Mouse (Mus musculus) skeletal muscle tissue, adult 2 months (tissue): ENCODE measurements around the gene Fars2.
"Not testable (repeated sequence)": the region's sequence is repeated elsewhere in the genome, so short reads cannot be mapped to it uniquely, and the experiment has no call there.

Experiments used
- DNase-seq: peaks from one replicate; pipeline ENCODE4 v3.0.0-alpha.2; 2012; ENCODE audit warnings: low read depth, low spot score

The Fars2 gene

DNA sequence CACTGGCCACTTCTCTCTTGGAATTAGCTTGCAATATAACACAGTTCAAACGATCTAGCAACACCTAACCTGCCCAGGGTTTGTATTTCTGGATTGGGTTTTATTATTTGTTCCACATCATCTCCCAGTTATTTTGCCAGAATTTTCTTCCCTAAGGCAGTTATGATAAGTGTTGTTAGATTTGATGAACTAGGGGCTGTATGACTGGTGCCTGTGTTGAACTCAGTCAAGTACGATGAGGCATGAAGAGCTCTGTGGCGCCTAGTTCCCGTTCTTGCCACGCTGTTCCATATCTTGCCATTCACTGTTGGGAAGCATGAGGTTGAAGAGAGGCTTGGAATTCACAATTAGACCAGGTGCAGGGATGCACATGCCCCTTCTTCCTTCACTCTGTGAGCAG is 177.3 kb downstream of the Fars2 start:
- no peak for DNase-seq

GRCm38 (mm10) chr13:36295848-36296247 is 178.6 kb downstream of the Fars2 start:
- DNase-seq, result peak; percentile 13

DNA sequence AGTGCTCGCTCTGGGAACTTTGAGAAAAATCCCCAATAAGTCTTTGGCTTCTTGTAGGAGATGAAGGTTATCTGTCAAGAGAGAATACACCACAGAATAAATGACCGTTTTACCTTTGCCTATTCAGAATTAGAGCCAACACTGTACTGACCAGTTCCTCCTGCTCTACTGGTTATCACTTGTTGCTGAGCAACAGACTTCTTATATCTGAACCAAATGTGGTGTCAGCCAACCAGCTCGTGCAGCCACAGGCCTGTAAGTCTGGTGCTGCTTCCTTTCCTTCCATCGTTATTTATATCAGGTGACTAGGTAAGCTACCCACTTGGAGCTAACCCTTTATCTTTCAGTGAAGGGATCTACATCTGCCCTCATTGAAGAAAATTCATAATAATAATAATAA is 179.4 kb downstream of the Fars2 start:
- DNase-seq, result no peak

GRCm38 (mm10) chr13:36297950-36298781 is 181.0 kb downstream of the Fars2 start:
- no peak for DNase-seq

GRCm38 (mm10) chr13:36298782-36299031 is 181.5 kb downstream of the Fars2 start:
- no peak for DNase-seq

GRCm38 (mm10) chr13:36302770-36303169 is 185.6 kb downstream of the Fars2 start:
- peak; percentile 12 for DNase-seq

GRCm38 (mm10) chr13:36305306-36305705 is 188.1 kb downstream of the Fars2 start:
- no peak for DNase-seq

DNA sequence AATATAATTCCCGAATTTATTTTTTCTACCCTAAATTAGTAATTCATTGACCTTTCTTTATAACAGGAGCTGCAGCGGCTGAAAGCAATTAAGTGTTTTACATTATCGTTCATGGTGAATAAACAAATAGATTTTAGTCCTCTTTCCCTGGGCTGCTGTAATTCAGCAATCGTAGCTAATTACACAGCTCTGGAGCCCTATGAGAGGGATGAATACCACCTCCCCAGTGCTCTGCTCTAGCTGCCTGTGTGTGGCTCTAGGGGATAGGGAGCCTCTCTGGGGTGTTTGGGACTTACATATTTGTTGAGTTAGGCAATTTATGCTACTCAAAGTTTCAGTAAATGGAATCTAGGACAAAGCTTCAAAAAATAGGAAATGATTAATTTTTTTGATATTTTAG is 190.2 kb downstream of the Fars2 start:
- DNase-seq, result no peak

- peak; percentile 3 for DNase-seq
Observed at GRCm38 (mm10) chr13:36309160-36309559, 191.9 kb downstream of the Fars2 start.

- peak; percentile 13 for DNase-seq
Observed at GRCm38 (mm10) chr13:36314218-36314617, 197.0 kb downstream of the Fars2 start.

- no peak for DNase-seq
Observed at GRCm38 (mm10) chr13:36314860-36315800, 197.9 kb downstream of the Fars2 start.

DNA sequence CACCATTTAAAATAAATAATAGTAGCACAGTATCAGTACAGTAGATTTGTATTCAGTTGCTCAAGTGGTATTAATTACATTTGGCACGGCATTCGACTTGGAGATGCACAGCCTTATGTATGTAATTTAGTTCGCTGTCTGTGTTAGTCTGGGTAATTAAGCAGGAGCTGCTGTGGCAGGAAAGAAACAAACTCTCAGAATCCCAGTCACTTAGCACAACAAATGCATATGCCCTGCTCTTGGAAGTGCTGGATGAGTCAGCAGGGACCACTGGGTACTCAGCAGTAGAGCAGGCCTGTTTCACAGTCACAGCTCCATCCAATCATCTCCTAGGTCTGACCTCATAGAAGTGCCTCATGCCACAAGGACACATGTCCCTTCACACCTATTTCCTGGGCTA is 200.6 kb downstream of the Fars2 start:
- DNase-seq, result no peak

DNA sequence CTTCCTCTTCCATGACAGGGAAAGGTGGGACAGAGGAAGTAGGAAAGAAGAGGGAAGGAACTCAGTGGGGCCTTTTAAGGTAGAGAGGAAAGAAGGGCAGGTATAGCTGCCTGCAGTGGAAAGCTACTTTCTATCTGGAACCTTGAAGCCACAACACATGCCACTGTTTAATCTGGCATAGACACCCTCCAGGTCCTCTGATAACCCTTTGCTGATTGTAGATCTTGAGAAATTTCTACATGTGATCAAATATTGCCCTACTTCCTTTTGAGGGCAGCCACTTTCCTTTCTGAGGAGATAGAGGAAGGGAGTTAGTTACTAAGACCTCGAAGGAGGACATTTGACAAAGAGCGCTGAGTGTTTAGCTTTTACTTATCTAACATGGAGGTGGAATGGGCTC is 207.4 kb downstream of the Fars2 start:
- DNase-seq, result no peak

DNA sequence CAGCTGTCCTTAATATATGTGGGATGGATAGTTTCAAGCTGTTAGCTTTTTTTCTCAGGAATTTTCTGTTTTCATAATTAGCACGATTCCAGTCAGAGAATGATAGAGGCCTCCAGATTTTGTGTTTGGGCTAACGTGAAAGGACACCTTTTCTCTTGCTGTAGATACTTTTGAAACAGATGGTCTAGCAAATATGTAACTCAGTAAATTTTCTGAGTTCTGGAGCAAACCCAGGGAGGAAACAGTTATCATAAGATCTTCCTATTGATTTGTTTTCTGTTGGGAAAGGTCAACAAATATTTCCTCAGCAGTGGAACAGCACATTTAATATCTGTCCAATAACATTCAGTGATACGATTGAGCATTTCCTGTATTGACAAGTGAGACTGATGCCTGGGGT is 209.3 kb downstream of the Fars2 start:
- DNase-seq, result no peak

DNA sequence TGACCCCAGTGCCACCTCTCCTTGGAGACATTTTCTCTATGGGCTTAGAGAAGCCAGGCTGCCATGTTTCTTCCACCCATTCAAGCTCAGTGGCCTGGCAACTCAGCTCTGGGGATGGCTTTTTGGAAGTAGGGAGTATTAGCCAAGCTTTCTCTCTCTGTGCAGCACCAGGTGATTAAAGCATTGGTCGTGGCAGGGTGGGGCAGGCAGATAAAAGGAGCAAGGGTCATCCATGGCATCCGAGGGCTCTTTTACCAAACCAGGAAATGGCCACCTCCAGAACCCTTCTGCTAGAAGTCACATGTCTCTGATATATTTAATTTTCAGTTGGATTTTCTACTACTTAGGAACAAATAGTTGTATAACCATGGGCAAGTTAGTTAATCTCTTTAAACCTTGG is 212.7 kb downstream of the Fars2 start:
- no peak for DNase-seq

- DNase-seq, result no peak
Observed at GRCm38 (mm10) chr13:36330542-36330941, 213.3 kb downstream of the Fars2 start.

- DNase-seq, result no peak
Observed at GRCm38 (mm10) chr13:36334748-36335147, 217.5 kb downstream of the Fars2 start.

- no peak for DNase-seq
Observed at GRCm38 (mm10) chr13:36351529-36351928, 234.3 kb downstream of the Fars2 start.

DNA sequence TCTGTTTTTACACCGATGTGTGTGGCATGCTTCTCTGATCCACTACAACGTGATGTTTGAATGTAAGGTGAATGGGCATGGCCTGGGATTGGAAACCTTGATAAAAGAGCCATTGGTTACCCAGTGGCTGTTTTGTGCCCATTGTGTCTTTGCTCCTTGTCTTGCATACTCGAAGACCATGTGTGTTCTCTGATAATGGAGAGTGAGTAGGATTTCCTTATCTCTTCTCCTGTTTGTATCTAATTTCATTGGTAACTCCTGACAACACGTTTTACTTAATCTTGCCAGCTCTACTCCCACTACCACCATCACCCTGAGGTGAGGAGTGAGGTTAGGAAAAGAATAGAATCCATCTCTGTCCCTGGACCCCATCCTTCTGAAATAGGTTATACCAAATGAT is 240.3 kb downstream of the Fars2 start:
- DNase-seq, result no peak

GRCm38 (mm10) chr13:36361419-36361818 is 244.2 kb downstream of the Fars2 start:
- no peak for DNase-seq

GRCm38 (mm10) chr13:36365719-36366118 is 248.5 kb downstream of the Fars2 start:
- not testable (repeated sequence) for DNase-seq

GRCm38 (mm10) chr13:36366304-36366703 is 249.1 kb downstream of the Fars2 start:
- DNase-seq, result no peak
